Mouse (Mus musculus): Measurements from ENCODE around the gene Prm3. TPM values are rescaled to one million over a fixed set of nuclear protein-coding genes. Genes with fewer than 3 reads are reported as not detected.

Gene Prm3
- polyA plus RNA-seq (2012; rRNA removed): not detected in 2 replicates

DNA sequence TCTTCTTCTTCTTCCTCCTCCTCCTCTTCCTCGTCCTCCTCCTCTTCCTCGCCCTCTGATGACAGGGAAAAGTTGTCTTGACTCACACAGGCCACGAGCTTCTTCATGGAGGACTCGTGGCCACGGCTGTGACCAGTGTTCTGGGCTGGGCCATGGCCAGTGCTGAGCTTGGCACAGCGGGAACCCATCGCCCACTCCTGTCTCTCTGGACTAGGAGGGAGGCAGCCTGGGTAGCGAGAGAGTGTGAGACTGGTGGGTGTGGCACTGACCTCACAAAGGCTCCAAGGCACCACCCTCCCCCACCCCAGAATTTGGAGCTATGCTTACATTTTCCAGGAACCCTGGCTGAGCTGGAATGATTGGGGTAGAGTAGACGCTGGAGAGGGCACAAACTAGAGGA is at the start of gene Prm3:
Gene Prm3 (minus strand): TSS at position 213 of the 400 bp plus-strand sequence.

DNA sequence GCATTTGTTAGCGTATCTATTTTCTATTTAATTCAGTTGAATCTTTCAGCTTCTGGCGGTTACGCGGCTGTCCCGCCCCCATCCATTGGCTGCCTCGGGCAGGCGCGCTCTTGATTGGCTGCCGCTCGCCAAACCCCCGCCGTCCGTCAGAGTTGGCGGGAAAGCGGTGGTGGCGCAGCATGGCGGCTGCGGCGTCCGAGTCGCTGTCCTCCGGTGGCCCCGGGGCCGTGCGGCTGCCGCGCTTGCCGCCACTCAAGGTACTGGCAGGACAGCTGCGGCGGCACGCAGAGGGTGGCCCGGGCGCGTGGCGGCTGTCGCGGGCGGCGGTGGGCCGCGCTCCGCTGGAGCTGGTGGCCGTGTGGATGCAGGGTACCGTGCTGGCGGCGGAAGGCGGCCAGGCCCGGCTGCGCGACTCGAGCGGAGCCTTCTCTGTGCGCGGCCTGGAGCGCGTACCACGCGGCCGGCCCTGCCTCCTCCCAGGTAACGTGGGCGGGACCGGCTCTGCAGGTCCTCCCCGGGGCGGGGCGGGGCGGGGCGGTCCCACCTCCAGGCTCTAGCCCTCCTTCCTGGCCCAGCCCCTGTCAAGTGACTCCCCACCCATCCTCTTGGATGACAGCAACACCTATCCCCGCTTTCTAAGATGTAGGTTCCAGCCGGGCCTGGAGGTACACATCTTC is 44.3 kb upstream of the Prm3 start, which contains the start of gene Rmi2:
Gene Rmi2 (plus strand): TSS at position 149 of the 677 bp plus-strand sequence.

DNA sequence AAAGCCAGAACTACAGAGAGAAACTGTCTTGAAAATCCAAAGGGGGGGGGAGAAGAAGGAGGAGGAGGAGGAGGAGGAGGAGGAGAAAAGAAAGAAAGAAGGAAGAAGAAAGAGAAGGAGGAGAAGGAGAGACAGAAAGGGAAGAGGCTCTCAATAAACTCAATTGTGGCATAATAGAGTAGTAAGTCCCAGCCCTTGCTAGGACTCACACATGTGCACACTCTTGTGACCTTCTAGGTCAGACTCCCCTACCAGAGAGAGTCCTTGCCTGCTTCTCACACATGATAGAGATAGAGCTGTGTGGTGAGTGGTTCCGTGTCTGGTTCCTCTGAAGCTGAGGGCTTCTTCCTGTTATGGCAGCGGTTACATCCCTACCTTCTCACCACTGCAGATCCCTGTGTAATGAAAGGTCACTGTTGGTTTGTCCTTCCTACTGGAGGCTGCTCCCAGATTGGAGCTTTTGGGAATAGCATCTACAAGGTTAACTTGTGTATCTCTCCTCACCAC is 22.2 kb upstream of the Prm3 start, which contains the start of gene Gm11172:
Gene Gm11172 (plus strand): TSS at position 51 of the 507 bp plus-strand sequence.

DNA sequence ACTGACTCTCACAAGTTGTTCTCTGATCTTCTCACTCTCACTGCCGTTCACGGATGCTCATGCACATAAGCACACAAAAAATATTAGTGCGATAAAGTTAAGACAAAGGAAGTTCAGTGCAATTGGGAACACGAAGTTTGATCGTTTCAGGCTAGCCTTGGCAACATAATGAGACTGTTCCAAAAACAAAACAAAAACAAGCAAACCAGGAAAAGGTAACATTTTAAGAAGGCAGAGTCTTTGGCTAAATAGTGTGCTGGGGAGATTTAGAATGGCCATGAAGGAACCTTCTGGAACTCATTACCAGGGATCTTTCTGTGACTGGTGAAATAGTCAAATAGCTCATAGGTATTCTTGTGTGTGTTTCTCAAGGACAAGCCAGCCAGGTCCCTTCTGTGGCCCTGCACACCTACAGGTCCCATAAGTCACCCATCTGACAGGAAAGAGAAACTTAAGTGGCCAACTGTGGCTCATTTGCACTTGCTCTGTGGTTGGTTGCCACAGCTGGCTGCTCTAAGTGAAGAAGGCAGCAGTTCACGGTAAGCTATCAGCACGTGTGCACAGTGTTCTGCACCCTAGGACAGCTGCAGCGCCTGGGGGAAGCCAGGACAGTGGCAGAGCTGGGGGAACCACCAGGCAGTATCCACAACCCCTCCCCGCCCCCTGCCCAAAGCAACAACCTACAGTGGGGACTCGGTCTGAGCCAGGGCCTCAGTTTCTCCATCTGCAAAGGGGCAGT is 15.2 kb upstream of the Prm3 start, which contains the start of gene Prm1:
Gene Prm1 (minus strand): TSS at position 51 of the 739 bp plus-strand sequence.

DNA sequence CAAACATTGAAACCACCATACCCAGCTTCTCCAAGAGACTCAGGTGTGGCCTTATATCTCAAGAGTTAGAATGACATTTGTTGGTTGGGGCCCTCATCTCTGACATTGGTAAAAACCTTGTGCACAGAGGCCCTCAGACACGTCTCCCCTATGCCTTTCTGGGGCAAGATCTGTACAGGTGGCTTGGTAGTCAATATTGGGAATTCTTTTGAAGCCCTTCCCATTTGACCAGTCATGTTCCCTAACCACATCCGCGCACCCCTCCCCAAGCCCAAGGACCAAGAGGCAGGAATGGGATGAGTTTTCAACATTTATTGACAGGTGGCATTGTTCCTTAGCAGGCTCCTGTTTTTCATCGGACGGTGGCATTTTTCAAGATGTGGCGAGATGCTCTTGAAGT is 5.3 kb upstream of the Prm3 start, which contains the start of gene Prm2:
Gene Prm2 (minus strand): TSS at position 101 of the 400 bp plus-strand sequence.

DNA sequence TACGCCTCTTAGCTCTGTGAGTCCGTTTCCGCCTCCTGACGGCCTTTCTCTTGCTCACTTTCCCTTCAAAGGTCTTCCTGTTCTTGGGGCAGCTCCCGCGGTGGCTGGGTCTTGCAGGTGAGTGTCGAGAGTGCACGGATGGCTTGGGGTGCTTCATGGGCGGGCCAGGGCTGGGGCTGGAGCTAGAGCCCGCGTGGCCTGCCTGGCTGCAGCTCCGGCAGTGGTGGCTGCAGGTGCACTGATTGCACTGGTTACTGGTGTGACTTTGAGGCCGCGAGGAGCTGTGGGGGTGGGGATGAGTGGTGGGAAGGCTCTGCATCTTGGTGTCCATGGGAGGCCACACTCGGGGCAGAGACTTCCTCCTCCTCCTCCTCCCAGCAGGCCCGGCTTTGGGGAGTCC is 2.4 kb downstream of the Prm3 start, which contains the start of gene Tnp2:
Gene Tnp2 (minus strand): TSS at position 390 of the 400 bp plus-strand sequence.

DNA sequence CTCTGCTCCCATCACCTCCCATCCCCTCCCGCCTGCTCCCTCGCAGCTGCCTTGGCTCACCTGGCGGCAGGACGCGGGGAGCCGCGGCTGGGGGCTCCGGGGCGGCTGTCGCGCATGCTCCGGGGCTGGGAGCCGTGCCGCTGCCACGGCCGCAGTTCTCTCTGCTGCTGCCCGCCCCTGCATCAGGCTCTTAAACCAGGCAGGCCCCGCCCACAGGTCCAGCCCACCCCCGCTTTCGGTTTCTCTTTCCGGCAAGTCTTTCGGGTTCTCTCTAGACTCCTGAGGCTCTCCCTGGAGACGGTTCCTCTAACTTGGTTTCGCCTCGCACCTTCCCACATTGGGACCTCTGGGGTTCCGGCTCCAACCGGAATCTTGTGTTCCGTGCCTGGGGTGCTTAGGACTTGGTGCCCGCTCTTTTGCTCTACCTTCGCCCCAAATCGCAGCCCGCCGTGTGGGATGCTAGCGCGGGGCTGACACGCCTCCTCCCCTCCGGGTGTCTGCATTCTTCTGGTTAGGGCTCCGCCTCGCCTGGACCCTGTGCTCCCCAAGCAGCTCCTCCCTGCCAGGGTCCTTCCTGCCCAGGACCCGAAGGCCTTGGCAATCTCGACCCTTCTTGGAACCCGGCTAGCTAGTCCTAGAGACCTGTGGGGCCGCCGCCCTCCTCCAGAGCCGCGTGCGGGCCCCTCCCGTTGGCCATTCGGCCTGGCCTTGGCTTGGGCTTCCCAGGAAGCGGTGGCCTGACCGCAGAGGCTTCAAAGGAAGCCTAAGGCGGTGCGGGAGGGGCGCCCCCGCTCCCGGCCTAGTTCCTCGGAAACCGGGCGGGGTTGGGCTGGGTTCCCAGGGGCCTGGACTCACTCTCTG is 5.1 kb downstream of the Prm3 start, which contains the start of gene Socs1:
Gene Socs1 (minus strand): TSS at position 166 of the 861 bp plus-strand sequence.

Other genes with a start within 250 kb of the Prm3 start
- 39.0 and 39.8 TPM in 2 replicates for gene Dexi, start 247.9 kb downstream of the Prm3 start, polyA plus RNA-seq (2012; rRNA removed)
- gene Clec16a, start 245.6 kb downstream of the Prm3 start, polyA plus RNA-seq (2012; rRNA removed): 27.9 and 30.8 TPM in 2 replicates
- gene Socs1, start 5.4 kb downstream of the Prm3 start, polyA plus RNA-seq (2012; rRNA removed): 1.8 and 3.9 TPM in 2 replicates
- gene Tnp2, start 2.3 kb downstream of the Prm3 start, polyA plus RNA-seq (2012; rRNA removed): not detected in 2 replicates
- gene Prm2, start 5.2 kb upstream of the Prm3 start, polyA plus RNA-seq (2012; rRNA removed): not detected in 2 replicates
- gene Prm1, start 14.9 kb upstream of the Prm3 start, polyA plus RNA-seq (2012; rRNA removed): not detected in 2 replicates
- gene Gm11172, start 22.0 kb upstream of the Prm3 start, polyA plus RNA-seq (2012; rRNA removed): not detected in 2 replicates
- gene Rmi2, start 44.1 kb upstream of the Prm3 start, polyA plus RNA-seq (2012; rRNA removed): 3.1 TPM in 2 replicates